Mouse (Mus musculus): ENCODE results near the gene Gstcd. TPM values are rescaled to one million over a fixed set of nuclear protein-coding genes. Genes with fewer than 3 reads are reported as not detected.

The Gstcd gene
- total RNA-seq (2023), result 10 to 100 TPM; 22.1 to 24.4 TPM

GRCm38 (mm10) chr3:133091664-133092273 is at the start of gene Gstcd, which contains the start of gene Ints12:
Gstcd (minus strand) TSS chr3:133092033.
Ints12 (plus strand) TSS chr3:133091840.

GRCm38 (mm10) chr3:132949791-132950528 is 141.9 kb downstream of the Gstcd start, which contains the start of gene Npnt:
Npnt (minus strand) TSS chr3:132950291.

Other genes starting within 250 kb of the Gstcd start
- gene Npnt, start 141.7 kb downstream of the Gstcd start, total RNA-seq (2023), result under 1 TPM in 1 of 2 experiments, not detected in 1; 0.23 TPM
- gene Ints12, start 193 bp downstream of the Gstcd start, total RNA-seq (2023), result 10 to 100 TPM; 15.3 to 16.2 TPM
- gene Arhgef38, start 142.9 kb upstream of the Gstcd start, total RNA-seq (2023), result not detected
- gene Ppa2, start 218.1 kb upstream of the Gstcd start, total RNA-seq (2023), result 10 to 100 TPM; 26.2 to 30.0 TPM